Mouse (Mus musculus) neutrophil, adult 5-6 weeks (primary cell): ENCODE data around the gene Glis3. TPM values are rescaled to one million over a fixed set of nuclear protein-coding genes. Genes with fewer than 3 reads are reported as not detected.

Experiments used
- ATAC-seq: fragments of 151-379, 151-347 bp; 2 replicates; pipeline ENCODE4 v1.8.0; 2017; ENCODE audit warnings: mild to moderate bottlenecking, moderate TSS enrichment; ENCODE audit not compliant: insufficient number of reproducible peaks, poor library complexity, low FRiP score, severe bottlenecking; ENCODE audit errors: extremely low read depth
- total RNA-seq: library from RNA; stranded (forward); fragments of 200-1000 nt; gene quantifications from 2 replicates; pipeline ENCODE4 v1.2.3, GENCODE M21; 2017

Gene Glis3
- total RNA-seq, 1 experiment from 2014 or later = 1.2 TPM

GRCm38 (mm10) chr19:28516487-28516886 lies 163.4 kb downstream of the Glis3 start:
- no peak for ATAC-seq

GRCm38 (mm10) chr19:28512475-28512874 lies 167.4 kb downstream of the Glis3 start:
- no peak for ATAC-seq

GRCm38 (mm10) chr19:28511910-28512309 lies 168.0 kb downstream of the Glis3 start:
- ATAC-seq = no peak

- no peak for ATAC-seq
Measured at GRCm38 (mm10) chr19:28505376-28505775, 174.5 kb downstream of the Glis3 start.

GRCm38 (mm10) chr19:28503011-28503410 lies 176.9 kb downstream of the Glis3 start:
- no peak for ATAC-seq

- ATAC-seq = no peak
Measured at GRCm38 (mm10) chr19:28500975-28501374, 178.9 kb downstream of the Glis3 start.

GRCm38 (mm10) chr19:28500505-28500904 lies 179.4 kb downstream of the Glis3 start:
- ATAC-seq = no peak

GRCm38 (mm10) chr19:28499786-28500185 lies 180.1 kb downstream of the Glis3 start:
- no peak for ATAC-seq

- ATAC-seq = no peak
Measured at GRCm38 (mm10) chr19:28495926-28496325, 184.0 kb downstream of the Glis3 start.

- no peak for ATAC-seq
Measured at GRCm38 (mm10) chr19:28493605-28494260, 186.1 kb downstream of the Glis3 start.

GRCm38 (mm10) chr19:28478055-28478454 lies 201.8 kb downstream of the Glis3 start:
- ATAC-seq = no peak

GRCm38 (mm10) chr19:28477326-28477863 lies 202.5 kb downstream of the Glis3 start:
- no peak for ATAC-seq

GRCm38 (mm10) chr19:28473621-28474020 lies 206.3 kb downstream of the Glis3 start:
- no peak for ATAC-seq

- ATAC-seq = no peak
Measured at GRCm38 (mm10) chr19:28471144-28471543, 208.7 kb downstream of the Glis3 start.

- ATAC-seq = no peak
Measured at GRCm38 (mm10) chr19:28465779-28466178, 214.1 kb downstream of the Glis3 start.

GRCm38 (mm10) chr19:28454331-28454730 lies 225.5 kb downstream of the Glis3 start:
- no peak for ATAC-seq

- ATAC-seq = no peak
Measured at GRCm38 (mm10) chr19:28452951-28453520, 226.8 kb downstream of the Glis3 start.

- no peak for ATAC-seq
Measured at GRCm38 (mm10) chr19:28448811-28449210, 231.1 kb downstream of the Glis3 start.

- no peak for ATAC-seq
Measured at GRCm38 (mm10) chr19:28442161-28442560, 237.7 kb downstream of the Glis3 start.

- ATAC-seq = no peak
Measured at GRCm38 (mm10) chr19:28436457-28437148, 243.3 kb downstream of the Glis3 start.
